Mouse (Mus musculus): Measurements from ENCODE around the gene Rpp25l.

The Rpp25l gene

DNA sequence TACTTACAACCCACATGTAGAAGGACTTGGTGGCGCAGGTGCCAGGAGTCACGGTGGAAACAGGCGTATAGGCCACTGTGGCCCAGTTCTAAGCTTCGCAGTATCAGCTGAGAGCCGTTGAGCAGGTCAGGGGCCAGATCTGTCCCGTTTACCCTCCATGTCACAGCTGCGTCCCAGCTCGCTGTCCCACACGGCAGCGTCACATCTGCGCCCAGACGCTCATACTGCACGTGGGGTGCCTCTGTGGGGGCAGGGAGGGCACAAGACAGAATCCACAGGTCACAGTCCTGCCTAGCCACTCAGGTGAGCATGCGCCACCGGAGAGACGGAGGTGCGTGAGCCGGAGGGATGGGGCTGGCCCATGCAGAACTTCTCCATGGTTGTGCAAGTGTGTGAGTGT lies 42.5 kb downstream of the Rpp25l start:
- no peak for DNase-seq (ENCODE audit: low spot score)

DNA sequence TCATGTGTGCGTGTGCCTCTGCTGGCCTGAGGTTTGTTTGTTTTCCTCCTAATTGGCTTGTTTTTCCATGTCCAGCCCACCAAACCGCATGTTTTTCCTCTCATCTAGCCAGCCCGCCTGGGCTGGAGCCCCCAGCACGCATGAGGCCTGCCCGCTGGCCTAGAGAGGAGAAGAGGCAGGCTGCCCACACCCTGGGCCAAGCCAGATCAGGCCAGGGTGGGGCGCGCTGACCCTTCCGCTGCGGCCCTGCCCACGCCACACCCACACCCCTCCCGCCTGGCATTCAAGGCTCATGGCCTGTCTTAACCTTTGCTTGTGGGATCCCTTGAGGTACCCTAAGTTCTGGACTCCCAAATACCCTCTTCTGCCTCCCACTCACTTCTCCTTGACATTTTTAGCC lies 46.7 kb downstream of the Rpp25l start:
- peak; percentile 41 for DNase-seq (ENCODE audit: low spot score)

DNA sequence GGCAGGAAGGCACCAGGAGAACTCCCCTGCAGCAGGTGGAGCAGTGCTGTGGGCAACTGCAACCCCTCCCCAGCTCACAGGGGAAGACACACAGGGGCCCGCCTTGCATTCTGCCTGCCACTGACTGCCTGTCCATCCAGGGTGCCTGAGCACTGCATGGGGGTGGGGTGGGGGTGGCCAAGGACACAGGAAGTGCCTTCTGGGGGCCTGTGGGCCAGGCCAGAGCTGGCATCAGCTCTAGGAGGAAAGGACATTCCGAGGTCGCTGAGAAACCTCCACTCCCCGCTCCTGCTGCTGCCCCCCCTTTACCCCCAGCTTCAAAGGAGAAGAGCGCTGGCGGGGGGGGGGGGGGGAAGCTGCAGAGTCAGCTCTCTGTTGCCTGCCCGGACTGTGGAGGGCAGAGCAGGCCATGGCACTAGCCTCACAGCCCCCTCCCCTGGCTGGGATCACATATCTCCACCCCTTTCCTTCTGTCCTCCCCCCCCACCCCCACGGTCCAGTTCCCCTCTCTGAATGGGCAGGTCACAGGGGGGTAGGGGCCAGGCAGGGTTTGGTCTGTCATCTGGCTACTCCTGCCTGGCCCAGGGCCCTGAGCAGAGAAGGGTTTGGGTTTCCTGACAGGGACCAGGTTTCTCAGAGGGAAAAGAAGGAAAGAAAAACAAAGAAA lies 48.2 kb downstream of the Rpp25l start:
- DNase-seq (ENCODE audit: low spot score), result peak; percentile 30

DNA sequence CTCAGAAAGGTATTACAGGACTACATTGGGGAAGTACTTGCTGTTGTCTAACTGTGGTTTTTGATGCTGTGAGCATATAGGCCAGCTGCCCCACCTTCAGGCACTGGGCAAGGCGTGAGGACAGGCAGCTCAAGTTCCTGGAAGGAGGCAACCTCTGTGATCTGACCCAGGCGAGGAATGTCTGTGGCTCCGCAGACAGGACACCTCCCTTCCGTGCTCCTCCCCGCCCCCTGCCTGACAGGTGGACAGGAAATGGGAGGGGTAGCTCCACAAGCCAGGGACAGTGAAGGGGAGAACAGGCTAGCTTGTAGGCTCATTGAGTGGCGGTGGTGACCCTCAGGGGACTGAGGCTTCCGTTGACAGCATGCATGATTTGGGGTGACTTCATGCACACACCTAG lies 48.8 kb downstream of the Rpp25l start:
- DNase-seq (ENCODE audit: low spot score), result no peak

DNA sequence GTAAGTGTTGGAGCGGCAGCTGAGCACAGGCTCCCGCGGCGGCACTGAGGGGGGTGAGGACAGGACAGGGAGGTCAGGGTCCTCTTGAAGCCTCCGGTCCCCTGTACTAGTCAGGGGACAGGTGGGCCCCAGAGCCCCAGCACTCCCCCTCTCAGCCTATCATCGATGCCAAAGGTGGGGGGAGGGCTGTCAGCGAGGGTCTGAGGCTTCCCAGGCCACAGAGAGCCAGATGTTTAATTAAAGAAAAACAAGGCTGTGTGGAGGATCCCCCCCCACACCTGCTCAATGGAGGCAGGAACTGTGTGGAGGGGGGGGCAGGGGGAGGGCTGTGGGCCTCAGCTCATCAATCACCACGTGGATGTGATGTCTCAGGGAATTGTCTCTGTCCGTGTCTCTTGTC lies 49.7 kb downstream of the Rpp25l start:
- no peak for DNase-seq (ENCODE audit: low spot score)

DNA sequence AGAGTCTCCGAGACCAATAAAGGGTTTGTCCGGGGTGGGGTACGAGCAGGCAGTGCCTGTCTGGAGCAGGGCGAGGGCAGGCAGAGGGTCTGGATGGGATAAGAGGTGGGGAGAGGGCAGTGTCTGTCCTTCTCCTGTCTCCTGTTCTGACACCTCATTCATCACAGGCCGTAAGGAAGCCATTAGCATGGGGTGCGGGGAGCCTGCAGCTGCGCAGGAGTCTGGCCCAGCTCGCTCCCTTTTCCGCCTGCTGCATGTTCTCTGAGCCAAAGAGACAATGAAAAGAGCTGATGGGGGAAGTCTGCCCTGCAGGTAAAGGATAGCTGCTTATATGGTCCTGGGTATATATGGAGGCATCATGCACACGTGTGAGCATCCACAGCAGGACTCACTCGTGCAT lies 50.6 kb downstream of the Rpp25l start:
- DNase-seq (ENCODE audit: low spot score), result no peak

All from ovary, adult 18-20 months (tissue).